Mouse (Mus musculus) small intestine, adult 10 weeks (tissue): Measurements from ENCODE around the gene Wdr12. TPM values are rescaled to one million over a fixed set of nuclear protein-coding genes. Genes with fewer than 3 reads are reported as not detected.

Experiments
- polyA plus RNA-seq: library from polyadenylated mRNA; stranded (reverse); fragments of 350-450 nt; fragmentation: Illumina TruSeq; extraction: RNeasy Lipid Tissue Mini Kit (QIAGEN cat#74804); gene quantifications from one replicate; pipeline ENCODE4 v1.2.3, GENCODE M21; 2014; ENCODE audit warnings: low replicate concordance

Wdr12 gene
- polyA plus RNA-seq: 8.1 TPM

DNA sequence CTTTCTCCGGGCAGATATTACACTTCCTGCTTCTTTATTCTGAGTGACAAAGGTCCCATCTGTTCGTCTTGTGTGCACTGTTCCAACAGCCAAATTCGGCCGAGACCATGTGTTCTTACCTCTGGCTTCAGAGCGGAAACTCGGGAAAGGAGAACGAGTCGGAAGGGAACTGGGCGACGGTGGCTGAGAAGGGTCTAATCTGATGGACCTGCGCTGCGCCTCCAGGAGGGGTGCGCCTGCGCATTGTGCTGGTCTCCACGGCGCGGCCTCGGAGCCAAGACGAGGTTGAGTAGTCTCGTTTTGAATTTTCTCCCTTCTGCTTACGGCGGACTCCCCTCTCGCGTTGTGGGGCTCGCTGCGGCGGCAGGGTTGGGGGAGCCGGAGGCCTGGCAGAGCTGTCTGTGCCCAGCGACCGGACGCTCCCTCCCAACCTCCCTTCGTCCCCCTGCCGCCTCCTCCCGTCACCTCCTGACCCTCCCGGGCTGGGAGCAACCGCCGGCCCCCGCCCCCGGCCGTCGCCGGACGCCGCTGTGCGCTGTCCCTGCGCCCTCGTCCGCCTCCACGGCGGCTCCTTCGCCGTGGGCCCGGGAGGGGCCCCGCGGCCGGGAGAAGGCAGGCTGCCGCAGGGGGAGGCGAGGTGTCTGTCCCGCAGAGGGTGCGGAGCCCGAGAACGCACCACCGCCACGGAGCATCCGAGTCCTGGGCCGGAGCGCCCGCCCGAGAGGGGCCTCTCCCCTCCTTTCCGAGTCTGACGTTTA is at the start of gene Wdr12, which contains the start of gene Carf:
TSS of gene Wdr12 (minus strand) at position 622 of the 758 bp plus-strand sequence.
TSS of gene Carf (plus strand) at position 224 of the 758 bp plus-strand sequence.

DNA sequence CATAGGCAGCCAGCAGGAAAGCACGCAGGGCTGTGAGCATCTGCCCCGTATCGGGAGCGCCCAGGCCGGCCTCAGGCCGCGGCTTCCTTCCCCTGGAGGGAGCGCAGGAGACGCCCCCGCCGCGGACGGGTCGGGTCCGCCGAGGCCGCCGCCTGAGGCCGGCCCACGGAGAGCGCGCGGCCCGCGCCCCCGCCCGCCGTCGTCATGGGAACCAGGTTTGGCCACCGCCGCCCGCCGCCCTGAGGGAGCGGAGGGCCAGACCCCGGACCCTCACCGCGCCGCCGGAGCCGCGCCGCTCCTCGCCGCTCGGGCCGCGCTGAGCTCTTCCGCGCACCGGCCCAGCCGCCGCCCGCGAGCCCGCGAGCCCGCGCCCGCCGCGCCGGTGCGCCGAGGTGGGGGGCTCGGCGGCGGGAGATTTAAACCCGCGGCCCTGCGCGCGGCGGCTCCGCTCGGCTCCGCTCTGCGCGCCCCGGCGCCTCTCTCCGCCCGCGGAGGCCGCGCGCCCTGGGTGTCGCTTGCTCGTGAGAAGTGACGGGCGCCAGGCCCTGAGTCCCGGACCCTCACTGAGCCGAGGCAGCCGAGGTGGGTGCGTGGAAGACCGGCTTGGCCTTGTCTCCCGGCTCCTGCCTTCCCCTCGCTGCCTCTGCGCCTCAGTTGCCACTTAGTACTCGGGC is 55.5 kb downstream of the Wdr12 start, which contains the start of gene Ica1l:
TSS of gene Ica1l (minus strand) at position 389 of the 674 bp plus-strand sequence.

Other genes with a start within 250 kb of the Wdr12 start
- 23.1 TPM for gene Fam117b, start 185.6 kb downstream of the Wdr12 start, polyA plus RNA-seq
- 0.45 TPM for gene Ica1l, start 55.5 kb downstream of the Wdr12 start, polyA plus RNA-seq
- gene Carf, start 398 bp downstream of the Wdr12 start, polyA plus RNA-seq: 8.3 TPM
- 34.1 TPM for gene Nbeal1, start 82.0 kb upstream of the Wdr12 start, polyA plus RNA-seq
- gene Cyp20a1, start 244.7 kb upstream of the Wdr12 start, polyA plus RNA-seq: 11.5 TPM